In genomic region chr1:153679147-153679546, GRCm38 (mm10) we compare ENCODE assay signal across 10 mouse cellular contexts. TPM values are rescaled to one million over a fixed set of nuclear protein-coding genes. Genes with fewer than 3 reads are reported as not detected.
DNase-seq lines count a peak whose midpoint lies in the region; ATAC-seq and TF ChIP-seq lines count a peak whose summit lies in the region.
"Had no signal": no experiment of that assay in that cellular context is flagged by ENCODE, and none has a peak within 500 bp of the region (broad histone marks: within the 10 kb centered on the region; RNA-seq: fewer than 3 reads in every experiment).

No protein-coding gene starts in this region.

- ATAC-seq in hindbrain, embryonic 13.5 days (ENCODE audit: low FRiP score): no peak
- ATAC-seq in hindbrain, embryonic 14.5 days (ENCODE audit: low FRiP score): no peak
- ATAC-seq in frontal cortex, adult (ENCODE audit: low TSS enrichment): peak; percentile 85
- ATAC-seq in stomach, embryonic 16.5 days (ENCODE audit: insufficient read depth, low FRiP score): no peak

- peaks cover 19% of the 10 kb centered on the region for H3K4me1 ChIP-seq in hindbrain, embryonic 13.5 days (replicated peaks)
- H3K4me1 ChIP-seq in hindbrain, embryonic 14.5 days (replicated peaks; ENCODE audit: control insufficient read depth, insufficient read depth, low read length): peaks cover 13% of the 10 kb centered on the region
- H3K4me1 ChIP-seq in lung, adult 2 months (ENCODE audit: control insufficient read depth, insufficient read depth, low read length): no peaks in the 10 kb centered on the region
- H3K4me1 ChIP-seq in stomach, embryonic 16.5 days (ENCODE audit: control insufficient read depth, insufficient read depth, low read length): peaks cover 7% of the 10 kb centered on the region; the same call in 1 of the 2 replicates

- no peaks in the 10 kb centered on the region for H3K36me3 ChIP-seq in hindbrain, embryonic 13.5 days
- no peaks in the 10 kb centered on the region for H3K36me3 ChIP-seq in hindbrain, embryonic 14.5 days (replicated peaks; ENCODE audit: control insufficient read depth, insufficient read depth)
- no peaks in the 10 kb centered on the region for H3K36me3 ChIP-seq in stomach, embryonic 16.5 days (ENCODE audit: control insufficient read depth, insufficient read depth, low read length)
- H3K36me3 ChIP-seq: limb, embryonic 12.5 days had no signal

- no peaks in the 10 kb centered on the region for H3K9me3 ChIP-seq in hindbrain, embryonic 13.5 days
- no peaks in the 10 kb centered on the region for H3K9me3 ChIP-seq in hindbrain, embryonic 14.5 days (ENCODE audit: control insufficient read depth, low read length)
- H3K9me3 ChIP-seq in stomach, embryonic 16.5 days (replicated peaks; ENCODE audit: control insufficient read depth, low read length): no peaks in the 10 kb centered on the region
- H3K9me3 ChIP-seq: limb, embryonic 12.5 days had no signal

- no peak for DNase-seq in hindbrain, embryonic 14.5 days (ENCODE audit: low spot score)
- DNase-seq in adrenal gland, postnatal 14 days: peak; percentile 75
- peak; percentile 27 to 51 for DNase-seq in kidney, postnatal 4 days
- peak; percentile 22 for DNase-seq in lung, adult 2 months
- no peak for DNase-seq in spleen, postnatal 4 days (ENCODE audit: low spot score in 2 of 2)

- peak overlapping the region; percentile 15; the same call in 1 of the 2 replicates for H3K9ac ChIP-seq in hindbrain, embryonic 13.5 days
- H3K9ac ChIP-seq in hindbrain, embryonic 14.5 days: no peak overlapping the region
- no peak overlapping the region for H3K9ac ChIP-seq in stomach, embryonic 16.5 days (ENCODE audit: low read length)
- H3K9ac ChIP-seq: limb, embryonic 12.5 days had no signal

- no peak for TF ChIP-seq CTCF in lung, adult 2 months (IDR thresholded peaks at IDR 0.05; ENCODE audit: insufficient read depth, low read length)

- H3K4me2 ChIP-seq in hindbrain, embryonic 13.5 days: 0 out of 2 replicates have a peak overlapping the region, but pooled peaks have one; percentile 6
- H3K4me2 ChIP-seq in hindbrain, embryonic 14.5 days (replicated peaks): no peak overlapping the region
- H3K4me2 ChIP-seq in stomach, embryonic 16.5 days (ENCODE audit: low read depth, low read length): no peak overlapping the region
- H3K4me2 ChIP-seq: limb, embryonic 12.5 days had no signal

- no peaks in the 10 kb centered on the region for H3K27me3 ChIP-seq in hindbrain, embryonic 13.5 days
- no peaks in the 10 kb centered on the region for H3K27me3 ChIP-seq in hindbrain, embryonic 14.5 days (ENCODE audit: control insufficient read depth, insufficient read depth, low read length)
- no peaks in the 10 kb centered on the region; the same call in 1 of the 2 replicates for H3K27me3 ChIP-seq in stomach, embryonic 16.5 days (ENCODE audit: control insufficient read depth, insufficient read depth, low read length)

- no peak for TF ChIP-seq POLR2A in lung, adult 2 months (IDR thresholded peaks at IDR 0.05; ENCODE audit: borderline replicate concordance, extremely low read depth, low read depth, low read length)

- H3K4me3 ChIP-seq in hindbrain, embryonic 13.5 days: no peak overlapping the region
- no peak overlapping the region for H3K4me3 ChIP-seq in hindbrain, embryonic 14.5 days (replicated peaks; ENCODE audit: low read length)
- H3K4me3 ChIP-seq in lung, adult 2 months (replicated peaks; ENCODE audit: extremely low read depth, low read depth, low read length): no peak overlapping the region
- no peak overlapping the region for H3K4me3 ChIP-seq in stomach, embryonic 16.5 days (replicated peaks; ENCODE audit: low read length)
- H3K4me3 ChIP-seq: limb, embryonic 12.5 days had no signal

- H3K27ac ChIP-seq in hindbrain, embryonic 13.5 days: peak overlapping the region; percentile 18; the same call in 1 of the 2 replicates
- no peak overlapping the region for H3K27ac ChIP-seq in hindbrain, embryonic 14.5 days
- peak overlapping the region; percentile 24 for H3K27ac ChIP-seq in stomach, embryonic 16.5 days (ENCODE audit: low read length)
- H3K27ac ChIP-seq: limb, embryonic 12.5 days had no signal

- 50% methylated on average over 10 of the region's 10 CpGs for WGBS in hindbrain, embryonic 13.5 days
- 46% methylated on average over 10 of the region's 10 CpGs for WGBS in hindbrain, embryonic 14.5 days
- 21% methylated on average over 10 of the region's 10 CpGs for WGBS in lung, adult 2 months
- 49% methylated on average over 10 of the region's 10 CpGs for WGBS in stomach, embryonic 16.5 days

RNA-seq across cellular contexts. Expression of gene Rgs8, which starts 26.3 kb away (rescaled TPM):
- 24.4 and 26.4 TPM in 2 replicates for polyA plus RNA-seq in hindbrain, embryonic 13.5 days (2015; fragmentation: Nextera tagmentation; extraction: Ambion mirVana)
- 16.4 and 19.7 TPM in 2 replicates for polyA plus RNA-seq in hindbrain, embryonic 14.5 days (2014; fragmentation: Nextera tagmentation; extraction: Ambion mirVana)
- total RNA-seq in adrenal gland, postnatal 14 days (2021): 0.07 and 0.41 TPM in 2 replicates
- polyA plus RNA-seq in lung, adult 2 months (2012; rRNA removed): 0.01 TPM in 1 of 2 replicates, not detected in the other
- 0.32 and 0.50 TPM in 2 replicates for polyA plus RNA-seq in stomach, embryonic 16.5 days (2015; fragmentation: Nextera tagmentation; extraction: Ambion mirVana)
- total RNA-seq: CH12.LX had no signal

Comparison
In these comparisons a context has a peak if more than half of its experiments do, and no peak if none do; other contexts are left out.
1. DNase-seq: peak in adrenal gland, postnatal 14 days (single experiment), kidney, postnatal 4 days (2 of 2) and lung, adult 2 months (single experiment); none in hindbrain, embryonic 14.5 days (single experiment) and spleen, postnatal 4 days (0 of 2).
2. RNA of gene Rgs8, which starts 26.3 kb away (polyA plus RNA-seq): 24.4 to 26.4 TPM in hindbrain, embryonic 13.5 days and 16.4 to 19.7 TPM in hindbrain, embryonic 14.5 days; 0.32 to 0.50 TPM in stomach, embryonic 16.5 days and 0.01 TPM in lung, adult 2 months; every median in the first group is over 10 times any median in the second.